Mouse (Mus musculus) MEL (cell line): Measurements from ENCODE around the gene Tmem54.

ENCODE experiments used
- CTCF ChIP-seq, 3 experiments: IDR thresholded peaks in 2 of 3; conservative IDR thresholded peaks in 1 of 3; 2 replicates each; pipeline ENCODE4 v1.5.1; 2011 to 2012; ENCODE audit warnings: low read length in 3 of 3, low read depth in 2 of 3, mild to moderate bottlenecking in 2 of 3, improper control_type of control experiment in 1 of 3, inconsistent platforms in 1 of 3, mixed read lengths in 1 of 3, moderate library complexity in 1 of 3; ENCODE audit not compliant: control insufficient read depth in 1 of 3, insufficient read depth in 1 of 3, poor library complexity in 1 of 3, severe bottlenecking in 1 of 3
- JUND ChIP-seq: IDR thresholded peaks from 2 replicates; pipeline ENCODE4 v1.6.1; 2011; ENCODE audit warnings: low read depth, mild to moderate bottlenecking, improper control_type of control experiment, low read length
- MEF2A ChIP-seq: IDR thresholded peaks from 2 replicates; pipeline ENCODE4 v1.6.1; 2014; ENCODE audit warnings: low read depth, mild to moderate bottlenecking, inconsistent platforms, low read length, improper control_type of control experiment; ENCODE audit not compliant: poor library complexity, insufficient replicate concordance, severe bottlenecking; ENCODE audit errors: extremely low read depth
- MYB ChIP-seq: IDR thresholded peaks from 2 replicates; pipeline ENCODE4 v1.6.1; 2011; ENCODE audit warnings: mild to moderate bottlenecking, low read depth, low read length, improper control_type of control experiment
- MYC ChIP-seq: IDR thresholded peaks from 2 replicates; pipeline ENCODE4 v1.6.1; 2011; ENCODE audit warnings: low read depth, mild to moderate bottlenecking, low read length, improper control_type of control experiment, moderate library complexity
- POLR2AphosphoS5 ChIP-seq: IDR thresholded peaks from 2 replicates; pipeline ENCODE4 v1.6.1; 2012; ENCODE audit warnings: low read depth, borderline replicate concordance, mild to moderate bottlenecking, inconsistent platforms, low read length, moderate library complexity, mixed read lengths
- RCOR1 ChIP-seq: IDR thresholded peaks from 2 replicates; pipeline ENCODE4 v1.6.1; 2012; ENCODE audit warnings: low read depth, mild to moderate bottlenecking, inconsistent platforms, low read length, improper control_type of control experiment
- TAL1 ChIP-seq: IDR thresholded peaks from 2 replicates; pipeline ENCODE4 v1.6.1; 2012; ENCODE audit warnings: mild to moderate bottlenecking, inconsistent platforms, low read length, moderate library complexity, mixed read lengths
- TCF12 ChIP-seq: IDR thresholded peaks from 2 replicates; pipeline ENCODE4 v1.6.1; 2014; ENCODE audit warnings: low read depth, mild to moderate bottlenecking, inconsistent platforms, low read length, improper control_type of control experiment, moderate library complexity
- ZMIZ1 ChIP-seq: IDR thresholded peaks from 2 replicates; pipeline ENCODE4 v1.6.1; 2012; ENCODE audit warnings: low read depth, mild to moderate bottlenecking, inconsistent platforms, low read length, improper control_type of control experiment, moderate library complexity

- TF ChIP-seq ZMIZ1 = no peak
- TF ChIP-seq MEF2A = no peak
- TF ChIP-seq POLR2AphosphoS5 = no peak
- no peak for TF ChIP-seq MYC
- TF ChIP-seq TCF12 = no peak
- TF ChIP-seq CTCF (IDR thresholded peaks at IDR 0.05 in 2 of 3, conservative IDR thresholded peaks at IDR 0.05 in 1 of 3; ENCODE audit: control insufficient read depth in 1 of 3, insufficient read depth in 1 of 3, low read depth in 2 of 3, low read length in 3 of 3, poor library complexity in 1 of 3, severe bottlenecking in 1 of 3) = peak; percentile 76 to 99 (median 97)
- TF ChIP-seq TAL1 = no peak
- TF ChIP-seq RCOR1 = no peak
- TF ChIP-seq JUND = no peak
- no peak for TF ChIP-seq MYB
These were observed 19.3 kb upstream of the Tmem54 start for GRCm38 (mm10) chr4:129086078-129086477.
